Mouse (Mus musculus) neural tube, embryonic 15.5 days (tissue): ENCODE measurements around the gene Rcc1. TPM values are rescaled to one million over a fixed set of nuclear protein-coding genes. Genes with fewer than 3 reads are reported as not detected.

Experiments used
- ATAC-seq: fragments of 200-750 bp; cut with Nextera tagmentation; 2 replicates; pipeline ENCODE4 v1.8.0; 2017; ENCODE audit warnings: mild to moderate bottlenecking, moderate TSS enrichment, moderate library complexity; ENCODE audit not compliant: low FRiP score
- H3K27ac ChIP-seq: fragments of 300-500 bp; sonication (generic); replicated peaks from 2 replicates; pipeline ENCODE4 v1.5.1; 2015; ENCODE audit warnings: mild to moderate bottlenecking, inconsistent platforms
- H3K27me3 ChIP-seq: fragments of 300-500 bp; sonication (generic); replicated peaks from 2 replicates; pipeline ENCODE4 v1.6.1; 2015; ENCODE audit warnings: inconsistent platforms
- H3K36me3 ChIP-seq: fragments of 300-500 bp; sonication (generic); 2 replicates; pipeline ENCODE4 v1.6.1; 2015; ENCODE audit warnings: inconsistent platforms
- H3K4me1 ChIP-seq: fragments of 300-500 bp; sonication (generic); 2 replicates; pipeline ENCODE4 v1.6.1; 2015; ENCODE audit warnings: inconsistent platforms
- H3K4me2 ChIP-seq: fragments of 300-500 bp; sonication (generic); 2 replicates; pipeline ENCODE4 v1.6.1; 2015; ENCODE audit warnings: inconsistent platforms, mild to moderate bottlenecking, moderate library complexity
- H3K4me3 ChIP-seq: fragments of 300-500 bp; sonication (generic); replicated peaks from 2 replicates; pipeline ENCODE4 v1.5.1; 2015; ENCODE audit warnings: mild to moderate bottlenecking, inconsistent platforms
- H3K9ac ChIP-seq: fragments of 300-500 bp; sonication (generic); replicated peaks from 2 replicates; pipeline ENCODE4 v1.6.1; 2015; ENCODE audit warnings: mild to moderate bottlenecking, inconsistent platforms
- H3K9me3 ChIP-seq: fragments of 300-500 bp; sonication (generic); replicated peaks from 2 replicates; pipeline ENCODE4 v1.6.1; 2016; ENCODE audit warnings: inconsistent platforms
- WGBS: fragments of 180-500 bp; shearing (Covaris S2); methylation state at CpG from one replicate; pipeline ENCODE4 v1.1.7; 2015; ENCODE audit warnings: mixed read lengths; 5-methylcytosine and 5-hydroxymethylcytosine counted together
- polyA plus RNA-seq: library from polyadenylated mRNA; unstranded; fragments of >200 nt; fragmentation: Nextera tagmentation; extraction: Ambion mirVana; gene quantifications from 2 replicates; pipeline ENCODE4 v1.2.1, GENCODE M21; 2015

The Rcc1 gene
- polyA plus RNA-seq, 1 experiment from 2014 or later: 28.2 TPM

GRCm38 (mm10) chr4:132341451-132341850 lies 12.0 kb downstream of the Rcc1 start:
- Histone ChIP-seq H3K4me2 (no peak overlapping the region), H3K36me3 (peaks cover 21% of the 10 kb centered on the region), H3K9ac (no peak overlapping the region), H3K27me3 (no peaks in the 10 kb centered on the region), H3K4me1 (peaks cover 19% of the 10 kb centered on the region), H3K27ac (no peak overlapping the region), H3K4me3 (no peak overlapping the region), H3K9me3 (no peaks in the 10 kb centered on the region)
- no peak for ATAC-seq
- WGBS: 98% methylated on average over 3 of the region's 3 CpGs

GRCm38 (mm10) chr4:132338943-132339342 lies 14.5 kb downstream of the Rcc1 start:
- peaks cover 7% of the 10 kb centered on the region for H3K4me1 ChIP-seq
- peaks cover 43% of the 10 kb centered on the region for H3K36me3 ChIP-seq
- H3K4me3 ChIP-seq: no peak overlapping the region
- H3K27ac ChIP-seq: no peak overlapping the region
- no peaks in the 10 kb centered on the region for H3K27me3 ChIP-seq
- ATAC-seq: no peak
- no peaks in the 10 kb centered on the region for H3K9me3 ChIP-seq
- 89% methylated on average over 13 of the region's 13 CpGs for WGBS
- no peak overlapping the region for H3K9ac ChIP-seq
- no peak overlapping the region for H3K4me2 ChIP-seq

- Histone ChIP-seq H3K9me3 (no peaks in the 10 kb centered on the region), H3K9ac (no peak overlapping the region), H3K4me2 (no peak overlapping the region), H3K27ac (no peak overlapping the region), H3K4me1 (peaks cover 12% of the 10 kb centered on the region), H3K4me3 (no peak overlapping the region), H3K36me3 (peaks cover 44% of the 10 kb centered on the region), H3K27me3 (no peaks in the 10 kb centered on the region)
- no peak for ATAC-seq
- WGBS: 90% methylated on average over 6 of the region's 6 CpGs
Measured at GRCm38 (mm10) chr4:132332880-132333279, 20.5 kb downstream of the Rcc1 start.

- Histone ChIP-seq H3K4me2 (no peak overlapping the region), H3K4me1 (peaks cover 16% of the 10 kb centered on the region), H3K9me3 (no peaks in the 10 kb centered on the region), H3K4me3 (no peak overlapping the region), H3K36me3 (peaks cover 42% of the 10 kb centered on the region), H3K9ac (no peak overlapping the region), H3K27me3 (no peaks in the 10 kb centered on the region), H3K27ac (no peak overlapping the region)
- WGBS: 63% methylated on average over 3 of the region's 3 CpGs
- no peak for ATAC-seq
Measured at GRCm38 (mm10) chr4:132331960-132332359, 21.4 kb downstream of the Rcc1 start.

- ATAC-seq: no peak; the same call in 1 of the 2 replicates
- H3K36me3 ChIP-seq: peaks cover 38% of the 10 kb centered on the region
- no peaks in the 10 kb centered on the region for H3K27me3 ChIP-seq
- peaks cover 16% of the 10 kb centered on the region for H3K4me1 ChIP-seq
- 8% methylated on average over 10 of the region's 10 CpGs for WGBS
- peak overlapping the region; percentile 88 for H3K27ac ChIP-seq
- H3K4me2 ChIP-seq: peak overlapping the region; percentile 79
- H3K9ac ChIP-seq: peak overlapping the region; percentile 94
- H3K9me3 ChIP-seq: no peaks in the 10 kb centered on the region
- H3K4me3 ChIP-seq: peak overlapping the region; percentile 88
Measured at GRCm38 (mm10) chr4:132329835-132330354, 23.5 kb downstream of the Rcc1 start.

GRCm38 (mm10) chr4:132329115-132329834 lies 24.1 kb downstream of the Rcc1 start, which contains the start of gene Trnau1ap:
Trnau1ap (minus strand) TSS chr4:132329538.
- H3K36me3 ChIP-seq: peaks cover 39% of the 10 kb centered on the region
- H3K27ac ChIP-seq: peak within 1 kb of the TSS; percentile 88
- peaks cover 16% of the 10 kb centered on the region for H3K4me1 ChIP-seq
- peak; percentile 96 for ATAC-seq
- H3K4me2 ChIP-seq: peak within 1 kb of the TSS; percentile 79
- H3K9ac ChIP-seq: peak within 1 kb of the TSS; percentile 94
- no peaks in the 10 kb centered on the region for H3K9me3 ChIP-seq
- WGBS: under 1% methylated on average over 52 of the region's 52 CpGs
- H3K27me3 ChIP-seq: no peaks in the 10 kb centered on the region
- H3K4me3 ChIP-seq: peak within 1 kb of the TSS; percentile 88

GRCm38 (mm10) chr4:132328391-132328982 lies 24.9 kb downstream of the Rcc1 start:
- ATAC-seq: no peak
- Histone ChIP-seq H3K27me3 (no peaks in the 10 kb centered on the region), H3K4me3 (peak overlapping the region; percentile 88), H3K4me1 (peaks cover 16% of the 10 kb centered on the region), H3K36me3 (peaks cover 39% of the 10 kb centered on the region), H3K9ac (peak overlapping the region; percentile 94), H3K4me2 (peak overlapping the region; percentile 79), H3K9me3 (no peaks in the 10 kb centered on the region), H3K27ac (peak overlapping the region; percentile 88)
- WGBS: 49% methylated on average over 14 of the region's 14 CpGs

GRCm38 (mm10) chr4:132326481-132326880 lies 26.9 kb downstream of the Rcc1 start:
- no peak overlapping the region for H3K4me2 ChIP-seq
- no peak overlapping the region for H3K9ac ChIP-seq
- H3K27ac ChIP-seq: no peak overlapping the region
- peaks cover 42% of the 10 kb centered on the region for H3K36me3 ChIP-seq
- no peaks in the 10 kb centered on the region for H3K27me3 ChIP-seq
- H3K9me3 ChIP-seq: no peaks in the 10 kb centered on the region
- WGBS: 74% methylated on average over 5 of the region's 5 CpGs
- ATAC-seq: no peak
- peaks cover 16% of the 10 kb centered on the region for H3K4me1 ChIP-seq
- no peak overlapping the region for H3K4me3 ChIP-seq

- Histone ChIP-seq H3K27me3 (no peaks in the 10 kb centered on the region), H3K27ac (no peak overlapping the region), H3K9ac (no peak overlapping the region), H3K9me3 (no peaks in the 10 kb centered on the region), H3K4me3 (no peak overlapping the region), H3K4me2 (no peak overlapping the region), H3K4me1 (peaks cover under 1% of the 10 kb centered on the region), H3K36me3 (peaks cover 86% of the 10 kb centered on the region)
- ATAC-seq: no peak
- 83% methylated on average over 8 of the region's 8 CpGs for WGBS
Measured at GRCm38 (mm10) chr4:132315711-132316110, 37.7 kb downstream of the Rcc1 start.

- Histone ChIP-seq H3K4me3 (no peak overlapping the region), H3K36me3 (peaks cover 67% of the 10 kb centered on the region), H3K27ac (no peak overlapping the region), H3K4me2 (no peak overlapping the region), H3K4me1 (peaks cover 15% of the 10 kb centered on the region), H3K9ac (no peak overlapping the region), H3K9me3 (no peaks in the 10 kb centered on the region), H3K27me3 (no peaks in the 10 kb centered on the region)
- no peak for ATAC-seq
- WGBS: 85% methylated on average over 5 of the region's 5 CpGs
Measured at GRCm38 (mm10) chr4:132312627-132313026, 40.8 kb downstream of the Rcc1 start.

GRCm38 (mm10) chr4:132311801-132312200 lies 41.6 kb downstream of the Rcc1 start:
- WGBS: 46% methylated on average over 3 of the region's 3 CpGs
- H3K9me3 ChIP-seq: no peaks in the 10 kb centered on the region
- no peak for ATAC-seq
- no peak overlapping the region for H3K27ac ChIP-seq
- no peak overlapping the region for H3K4me2 ChIP-seq
- H3K36me3 ChIP-seq: peaks cover 62% of the 10 kb centered on the region
- H3K27me3 ChIP-seq: no peaks in the 10 kb centered on the region
- no peak overlapping the region for H3K4me3 ChIP-seq
- H3K4me1 ChIP-seq: peaks cover 15% of the 10 kb centered on the region
- no peak overlapping the region for H3K9ac ChIP-seq

- no peak overlapping the region for H3K4me3 ChIP-seq
- 24% methylated on average over 1 of the region's 1 CpGs for WGBS
Measured at GRCm38 (mm10) chr4:132311209-132311608, 42.2 kb downstream of the Rcc1 start.

More at GRCm38 (mm10) chr4:132311209-132311608, 42.2 kb downstream of the Rcc1 start:
- H3K4me1 ChIP-seq: peaks cover 15% of the 10 kb centered on the region
- no peaks in the 10 kb centered on the region for H3K27me3 ChIP-seq
- H3K36me3 ChIP-seq: peaks cover 56% of the 10 kb centered on the region
- H3K9me3 ChIP-seq: no peaks in the 10 kb centered on the region
- H3K27ac ChIP-seq: no peak overlapping the region
- no peak overlapping the region for H3K4me2 ChIP-seq
- no peak for ATAC-seq
- no peak overlapping the region for H3K9ac ChIP-seq
